Mouse (Mus musculus) inflammation-experienced regulatory T-cells, adult 6 months (primary cell): Measurements from ENCODE around the gene Igtp. TPM values are rescaled to one million over a fixed set of nuclear protein-coding genes. Genes with fewer than 3 reads are reported as not detected.

ENCODE experiments used
- polyA plus RNA-seq, 3 experiments: library from polyadenylated mRNA; unstranded; fragments of 100-300 nt; shearing (Covaris generic); gene quantifications; one replicate each; pipeline ENCODE4 v1.2.1; 2017

Gene Igtp
- polyA plus RNA-seq, 3 experiments from 2014 or later: 300 to 422 (median 383) TPM

Other genes starting within 250 kb of the Igtp start
- gene Larp1, start 190.5 kb upstream of the Igtp start, polyA plus RNA-seq: 10 to 100 TPM; 21.0 to 29.3 (median 24.1) TPM
- gene Gm12248, start 106.4 kb upstream of the Igtp start, polyA plus RNA-seq: under 1 TPM in 1 of 3 experiments, not detected in 2; 0.62 TPM
- gene Cnot8, start 95.4 kb upstream of the Igtp start, polyA plus RNA-seq: 10 to 100 TPM; 78.6 to 90.1 (median 89.4) TPM
- gene Gemin5, start 31.0 kb upstream of the Igtp start, polyA plus RNA-seq: 1 to 10 TPM; 5.7 to 6.4 (median 5.9) TPM
- 10 to 100 TPM; 58.3 to 73.6 (median 64.8) TPM for gene Mrpl22, start 27.9 kb upstream of the Igtp start, polyA plus RNA-seq
- 10 to 100 TPM; 47.5 to 49.5 (median 48.5) TPM for gene Irgm2, start 62 bp downstream of the Igtp start, polyA plus RNA-seq
- gene 4930438A08Rik, start 75.2 kb downstream of the Igtp start, polyA plus RNA-seq: not detected
- 10 to 100 TPM in 1 of 3 experiments, 1 to 10 TPM in 2; 7.6 to 10.2 (median 7.8) TPM for gene Zfp692, start 107.5 kb downstream of the Igtp start, polyA plus RNA-seq
- gene Zfp672, start 130.8 kb downstream of the Igtp start, polyA plus RNA-seq: 10 to 100 TPM; 40.5 to 41.4 (median 41.1) TPM
- gene Sh3bp5l, start 131.2 kb downstream of the Igtp start, polyA plus RNA-seq: 1 to 10 TPM; 5.1 to 7.9 (median 6.8) TPM
- not detected for gene Lypd8, start 179.5 kb downstream of the Igtp start, polyA plus RNA-seq
- not detected for gene 1810065E05Rik, start 221.6 kb downstream of the Igtp start, polyA plus RNA-seq
- not detected for gene Gm12253, start 233.0 kb downstream of the Igtp start, polyA plus RNA-seq